Mouse (Mus musculus) bone marrow, adult 2 months (tissue): Measurements from ENCODE around the gene Slc6a17.

Source experiments
- CTCF ChIP-seq: fragments of 200-500 bp; IDR thresholded peaks from 2 replicates; pipeline ENCODE4 v1.5.1; 2011; ENCODE audit warnings: low read length, control low read depth; ENCODE audit not compliant: control insufficient read depth, insufficient read depth
- POLR2A ChIP-seq: fragments of 200-500 bp; IDR thresholded peaks from 2 replicates; pipeline ENCODE4 v1.6.1; 2011; ENCODE audit warnings: low read depth, mild to moderate bottlenecking, control low read depth, low read length, borderline replicate concordance; ENCODE audit not compliant: control insufficient read depth

GRCm38 (mm10) chr3:107533532-107533931, 15.7 kb upstream of the Slc6a17 start:
- no peak for TF ChIP-seq POLR2A
- TF ChIP-seq CTCF, result no peak
